Mouse (Mus musculus): ENCODE results near the gene Mkrn2os. TPM values are rescaled to one million over a fixed set of nuclear protein-coding genes. Genes with fewer than 3 reads are reported as not detected.

Gene Mkrn2os
- polyA plus RNA-seq, 1 experiment = not detected

GRCm38 (mm10) chr6:115580810-115581209 lies 11.6 kb downstream of the Mkrn2os start:
- Histone ChIP-seq H3K27me3 (ENCODE audit: control insufficient read depth, insufficient read depth, low read length, poor library complexity, severe bottlenecking) (no peaks in the 10 kb centered on the region), H3K4me3 (ENCODE audit: low read depth, low read length) (no peak overlapping the region), H3K4me1 (ENCODE audit: control insufficient read depth, insufficient read depth, low read length) (no peaks in the 10 kb centered on the region), H3K9ac (ENCODE audit: low read depth, poor library complexity, severe bottlenecking) (no peak overlapping the region), H3K27ac (ENCODE audit: insufficient read depth, low read length) (no peak overlapping the region), H3K36me3 (ENCODE audit: control insufficient read depth, insufficient read depth, low read length, poor library complexity, severe bottlenecking) (no peaks in the 10 kb centered on the region), H3K9me3 (replicated peaks; ENCODE audit: control insufficient read depth, insufficient read depth, low read length, poor library complexity, severe bottlenecking) (no peaks in the 10 kb centered on the region)
- TF ChIP-seq EP300 (IDR thresholded peaks at IDR 0.05; ENCODE audit: insufficient read depth, low read depth, low read length) = no peak
- no peak for TF ChIP-seq CTCF (IDR thresholded peaks at IDR 0.05; ENCODE audit: low read depth, low read length)
- no peak for TF ChIP-seq POLR2A (IDR thresholded peaks at IDR 0.05; ENCODE audit: insufficient read depth, low read length)

- Histone ChIP-seq H3K4me1 (ENCODE audit: control insufficient read depth, insufficient read depth, low read length) (no peaks in the 10 kb centered on the region), H3K4me3 (ENCODE audit: low read depth, low read length) (no peak overlapping the region), H3K36me3 (ENCODE audit: control insufficient read depth, insufficient read depth, low read length, poor library complexity, severe bottlenecking) (no peaks in the 10 kb centered on the region), H3K9ac (ENCODE audit: low read depth, poor library complexity, severe bottlenecking) (no peak overlapping the region), H3K27ac (ENCODE audit: insufficient read depth, low read length) (no peak overlapping the region), H3K27me3 (ENCODE audit: control insufficient read depth, insufficient read depth, low read length, poor library complexity, severe bottlenecking) (no peaks in the 10 kb centered on the region), H3K9me3 (replicated peaks; ENCODE audit: control insufficient read depth, insufficient read depth, low read length, poor library complexity, severe bottlenecking) (no peaks in the 10 kb centered on the region)
- TF ChIP-seq EP300 (IDR thresholded peaks at IDR 0.05; ENCODE audit: insufficient read depth, low read depth, low read length) (no peak), POLR2A (IDR thresholded peaks at IDR 0.05; ENCODE audit: insufficient read depth, low read length) (no peak), CTCF (IDR thresholded peaks at IDR 0.05; ENCODE audit: low read depth, low read length) (no peak)
Measured at GRCm38 (mm10) chr6:115577941-115578340, 14.4 kb downstream of the Mkrn2os start.

GRCm38 (mm10) chr6:115577407-115577806 lies 15.0 kb downstream of the Mkrn2os start:
- TF ChIP-seq EP300 (IDR thresholded peaks at IDR 0.05; ENCODE audit: insufficient read depth, low read depth, low read length) (no peak), POLR2A (IDR thresholded peaks at IDR 0.05; ENCODE audit: insufficient read depth, low read length) (no peak), CTCF (IDR thresholded peaks at IDR 0.05; ENCODE audit: low read depth, low read length) (no peak)
- H3K27me3 ChIP-seq (ENCODE audit: control insufficient read depth, insufficient read depth, low read length, poor library complexity, severe bottlenecking) = no peaks in the 10 kb centered on the region
- no peaks in the 10 kb centered on the region for H3K4me1 ChIP-seq (ENCODE audit: control insufficient read depth, insufficient read depth, low read length)
- no peak overlapping the region for H3K4me3 ChIP-seq (ENCODE audit: low read depth, low read length)
- H3K9me3 ChIP-seq (replicated peaks; ENCODE audit: control insufficient read depth, insufficient read depth, low read length, poor library complexity, severe bottlenecking) = no peaks in the 10 kb centered on the region
- no peaks in the 10 kb centered on the region for H3K36me3 ChIP-seq (ENCODE audit: control insufficient read depth, insufficient read depth, low read length, poor library complexity, severe bottlenecking)
- no peak overlapping the region for H3K9ac ChIP-seq (ENCODE audit: low read depth, poor library complexity, severe bottlenecking)
- no peak overlapping the region for H3K27ac ChIP-seq (ENCODE audit: insufficient read depth, low read length)

GRCm38 (mm10) chr6:115574171-115574570 lies 18.2 kb downstream of the Mkrn2os start:
- H3K9ac ChIP-seq (ENCODE audit: low read depth, poor library complexity, severe bottlenecking) = no peak overlapping the region
- H3K27ac ChIP-seq (ENCODE audit: insufficient read depth, low read length) = no peak overlapping the region
- no peak overlapping the region for H3K4me3 ChIP-seq (ENCODE audit: low read depth, low read length)
- H3K36me3 ChIP-seq (ENCODE audit: control insufficient read depth, insufficient read depth, low read length, poor library complexity, severe bottlenecking) = peaks cover 5% of the 10 kb centered on the region; the same call in 1 of the 2 replicates
- H3K9me3 ChIP-seq (replicated peaks; ENCODE audit: control insufficient read depth, insufficient read depth, low read length, poor library complexity, severe bottlenecking) = peaks cover 5% of the 10 kb centered on the region; the same call in 1 of the 2 replicates
- H3K4me1 ChIP-seq (ENCODE audit: control insufficient read depth, insufficient read depth, low read length) = no peaks in the 10 kb centered on the region
- no peaks in the 10 kb centered on the region for H3K27me3 ChIP-seq (ENCODE audit: control insufficient read depth, insufficient read depth, low read length, poor library complexity, severe bottlenecking)
- TF ChIP-seq EP300 (IDR thresholded peaks at IDR 0.05; ENCODE audit: insufficient read depth, low read depth, low read length) (no peak), CTCF (IDR thresholded peaks at IDR 0.05; ENCODE audit: low read depth, low read length) (no peak), POLR2A (IDR thresholded peaks at IDR 0.05; ENCODE audit: insufficient read depth, low read length) (no peak)

- no peak overlapping the region for H3K9ac ChIP-seq (ENCODE audit: low read depth, poor library complexity, severe bottlenecking)
- peaks cover 21% of the 10 kb centered on the region for H3K9me3 ChIP-seq (replicated peaks; ENCODE audit: control insufficient read depth, insufficient read depth, low read length, poor library complexity, severe bottlenecking)
- no peak overlapping the region for H3K27ac ChIP-seq (ENCODE audit: insufficient read depth, low read length)
- H3K27me3 ChIP-seq (ENCODE audit: control insufficient read depth, insufficient read depth, low read length, poor library complexity, severe bottlenecking) = no peaks in the 10 kb centered on the region
- H3K4me1 ChIP-seq (ENCODE audit: control insufficient read depth, insufficient read depth, low read length) = no peaks in the 10 kb centered on the region
- peaks cover 21% of the 10 kb centered on the region for H3K36me3 ChIP-seq (ENCODE audit: control insufficient read depth, insufficient read depth, low read length, poor library complexity, severe bottlenecking)
- no peak overlapping the region for H3K4me3 ChIP-seq (ENCODE audit: low read depth, low read length)
- TF ChIP-seq CTCF (IDR thresholded peaks at IDR 0.05; ENCODE audit: low read depth, low read length) (no peak), POLR2A (IDR thresholded peaks at IDR 0.05; ENCODE audit: insufficient read depth, low read length) (no peak), EP300 (IDR thresholded peaks at IDR 0.05; ENCODE audit: insufficient read depth, low read depth, low read length) (no peak)
Measured at GRCm38 (mm10) chr6:115565479-115566045, 26.8 kb downstream of the Mkrn2os start.

Measured in ES-Bruce4 (cell line).